Mouse (Mus musculus): Measurements from ENCODE around the gene Xpo1.

DNA sequence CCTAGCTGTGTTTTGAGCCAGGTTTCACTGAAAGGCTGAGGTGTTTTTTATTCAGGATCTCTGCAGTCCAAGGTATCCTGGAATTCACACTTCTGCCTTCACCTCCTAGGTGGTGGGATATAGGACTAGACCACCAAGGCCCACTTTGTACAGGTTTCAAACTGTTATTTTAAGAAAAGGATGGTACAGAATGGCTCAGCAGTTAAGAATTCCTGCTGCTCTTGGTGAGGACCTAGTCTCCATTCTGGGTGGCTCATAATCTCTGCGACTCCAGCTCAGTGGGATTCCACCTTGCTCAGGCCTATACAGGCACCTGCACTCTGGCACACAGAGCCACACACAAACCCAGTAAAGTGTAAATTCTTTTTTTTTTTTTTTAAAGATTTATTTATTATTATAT lies 3.6 kb downstream of the Xpo1 start:
- TF ChIP-seq TAL1 (IDR thresholded peaks at IDR 0.05; ENCODE audit: low read length) (no peak), GATA1 (IDR thresholded peaks at IDR 0.05; ENCODE audit: low read length) (no peak)

Data from erythroblast, embryonic 14.5 days (primary cell).